Mouse (Mus musculus) embryonic fibroblast, embryonic 13.5 days (primary cell): ENCODE measurements around the gene Gm12248. TPM values are rescaled to one million over a fixed set of nuclear protein-coding genes. Genes with fewer than 3 reads are reported as not detected.

ENCODE experiments used
- H3K27ac ChIP-seq: 2 replicates; pipeline ENCODE4 v1.5.1; 2012; ENCODE audit warnings: low read length, control low read depth, inconsistent platforms; ENCODE audit not compliant: insufficient read depth
- H3K4me1 ChIP-seq: 2 replicates; pipeline ENCODE4 v1.6.1; 2011; ENCODE audit warnings: low read length; ENCODE audit not compliant: control insufficient read depth, insufficient read depth
- H3K4me3 ChIP-seq: 2 replicates; pipeline ENCODE4 v1.5.1; 2011; ENCODE audit warnings: mild to moderate bottlenecking, control low read depth, low read length; ENCODE audit not compliant: insufficient read depth
- CTCF ChIP-seq: IDR thresholded peaks from 2 replicates; pipeline ENCODE4 v1.5.1; 2011; ENCODE audit warnings: mild to moderate bottlenecking, control low read depth, low read length, moderate library complexity, borderline replicate concordance; ENCODE audit not compliant: insufficient read depth
- POLR2A ChIP-seq: IDR thresholded peaks from 2 replicates; pipeline ENCODE4 v1.6.1; 2011; ENCODE audit warnings: low read depth, mild to moderate bottlenecking, control low read depth, low read length, moderate library complexity
- polyA plus RNA-seq: library from polyadenylated mRNA; stranded (reverse); fragments of >200 nt; gene quantifications from 2 replicates; pipeline ENCODE4 v1.2.4, GENCODE M21; 2011; ENCODE audit warnings: low read depth; ENCODE audit not compliant: missing spikeins, insufficient read length

The Gm12248 gene
- not detected in 2 replicates for polyA plus RNA-seq

DNA sequence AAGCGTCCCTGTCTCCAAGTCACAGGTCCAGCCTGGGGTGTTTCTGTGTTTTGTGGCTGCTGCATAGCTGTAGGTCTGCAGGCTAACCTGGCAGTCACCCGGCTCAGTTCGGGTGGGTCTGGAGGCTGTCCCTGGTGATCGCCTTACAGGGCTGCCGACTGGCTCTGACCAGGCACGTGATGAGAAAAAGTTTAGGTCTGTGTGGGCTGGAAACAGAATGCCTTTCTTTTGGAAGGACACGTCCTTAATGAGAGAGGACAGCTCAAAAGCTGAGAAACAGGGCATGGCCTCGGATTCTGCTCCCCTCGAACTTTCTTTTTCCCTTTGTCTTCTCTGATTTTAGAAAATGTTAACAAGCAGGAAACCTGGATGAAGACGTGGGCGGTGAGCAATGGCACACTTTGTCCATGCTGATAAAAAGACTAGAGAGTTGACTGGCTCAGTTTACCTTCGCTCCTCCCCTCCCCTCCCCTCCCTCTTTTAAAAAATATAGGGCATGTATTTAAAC is at the start of gene Gm12248:
Gm12248 (minus strand) TSS at position 114 of the 508 bp plus-strand sequence.
- TF ChIP-seq POLR2A = 0 out of 2 replicates have a peak, but pooled peaks have one; percentile 32
- no peak for TF ChIP-seq CTCF
- Histone ChIP-seq H3K27ac (no peak within 1 kb of the TSS), H3K4me1 (0 out of 2 replicates have a peak, but pooled peaks cover 5% of the 10 kb centered on the region), H3K4me3 (peak within 1 kb of the TSS; percentile 5; the same call in 1 of the 2 replicates)

DNA sequence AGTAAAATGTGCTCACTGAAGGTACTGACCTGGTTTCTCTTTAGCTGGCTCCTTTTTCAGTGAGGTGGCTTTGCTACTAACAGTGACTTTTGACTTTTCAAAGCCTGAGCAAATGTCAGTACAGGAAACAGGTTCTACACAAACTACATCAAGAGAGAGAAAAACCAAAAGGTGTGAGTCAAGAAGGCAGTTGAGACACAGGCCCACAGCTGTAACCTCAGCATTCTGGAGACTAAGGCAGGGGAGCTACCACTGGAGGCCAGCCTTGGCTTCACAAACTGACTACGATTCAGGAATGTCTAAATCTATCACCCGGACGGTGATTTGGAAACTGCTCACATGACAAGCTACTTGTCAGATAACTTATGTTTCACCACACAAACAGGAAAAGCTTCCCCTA is 46.5 kb upstream of the Gm12248 start:
- no peaks in the 10 kb centered on the region for H3K4me1 ChIP-seq
- TF ChIP-seq POLR2A = no peak
- TF ChIP-seq CTCF = no peak
- H3K27ac ChIP-seq = no peak overlapping the region
- no peak overlapping the region for H3K4me3 ChIP-seq

DNA sequence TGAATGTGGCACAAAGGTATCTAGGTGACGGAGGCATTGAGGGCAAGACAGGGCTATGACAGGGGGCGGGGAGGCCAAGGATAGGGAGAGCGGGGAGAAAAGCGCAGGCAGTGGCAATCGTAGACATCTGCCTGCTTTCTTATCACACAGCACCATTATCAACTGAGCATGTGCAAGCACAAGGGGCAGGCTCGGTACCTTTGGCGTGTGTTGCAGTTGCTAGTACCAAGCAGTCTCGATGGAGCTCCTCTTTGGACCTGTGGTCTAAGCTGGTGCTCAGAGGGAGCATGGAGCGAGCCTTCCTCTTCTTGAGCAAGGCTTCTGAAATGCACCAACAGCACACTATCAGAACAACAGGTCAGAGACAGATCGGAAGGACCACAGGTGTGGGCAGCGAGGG is 45.9 kb upstream of the Gm12248 start:
- no peak for TF ChIP-seq POLR2A
- TF ChIP-seq CTCF = no peak
- Histone ChIP-seq H3K4me1 (no peaks in the 10 kb centered on the region), H3K27ac (no peak overlapping the region), H3K4me3 (no peak overlapping the region)

DNA sequence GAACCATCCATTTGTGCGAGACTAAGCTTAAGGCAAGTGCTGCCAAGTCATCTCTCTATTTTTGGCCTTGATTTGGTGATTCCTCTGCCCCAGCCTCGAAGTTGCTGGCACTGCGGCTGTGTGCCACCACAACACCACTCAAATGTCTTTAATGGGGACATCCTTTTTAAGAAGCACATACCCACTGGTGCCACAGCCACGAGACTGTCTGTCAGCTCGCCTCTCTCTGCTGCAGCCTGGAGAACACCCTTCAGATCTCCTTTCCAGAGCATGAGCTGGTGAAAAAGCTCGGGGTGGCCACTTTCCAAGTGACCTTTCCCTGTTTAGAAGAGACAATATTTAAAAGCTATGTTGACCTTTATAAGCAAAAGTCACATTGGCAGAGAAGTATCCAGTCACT is 43.7 kb upstream of the Gm12248 start:
- no peak for TF ChIP-seq CTCF
- TF ChIP-seq POLR2A = no peak
- no peaks in the 10 kb centered on the region for H3K4me1 ChIP-seq
- no peak overlapping the region for H3K4me3 ChIP-seq
- H3K27ac ChIP-seq = no peak overlapping the region

DNA sequence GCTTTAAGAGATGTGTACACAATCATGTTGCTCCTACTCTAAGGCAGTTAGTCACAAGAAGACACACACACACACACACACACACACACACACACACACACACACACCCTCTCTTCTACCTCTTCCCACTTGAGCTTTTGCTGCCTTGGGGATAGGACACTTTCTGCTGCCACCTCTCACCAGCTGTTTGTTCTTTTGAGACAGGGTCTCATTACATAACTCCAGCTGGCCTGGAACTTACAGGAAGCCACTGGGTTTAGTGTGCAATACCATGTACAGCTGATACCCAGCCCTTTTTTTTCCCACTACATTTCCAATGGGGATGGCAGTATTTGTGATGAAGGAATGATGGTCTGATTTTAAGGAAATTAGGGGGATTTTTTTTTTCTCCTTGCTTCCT is 42.4 kb upstream of the Gm12248 start:
- no peak overlapping the region for H3K27ac ChIP-seq
- H3K4me3 ChIP-seq = no peak overlapping the region
- H3K4me1 ChIP-seq = no peaks in the 10 kb centered on the region
- TF ChIP-seq POLR2A (no peak), CTCF (no peak)

DNA sequence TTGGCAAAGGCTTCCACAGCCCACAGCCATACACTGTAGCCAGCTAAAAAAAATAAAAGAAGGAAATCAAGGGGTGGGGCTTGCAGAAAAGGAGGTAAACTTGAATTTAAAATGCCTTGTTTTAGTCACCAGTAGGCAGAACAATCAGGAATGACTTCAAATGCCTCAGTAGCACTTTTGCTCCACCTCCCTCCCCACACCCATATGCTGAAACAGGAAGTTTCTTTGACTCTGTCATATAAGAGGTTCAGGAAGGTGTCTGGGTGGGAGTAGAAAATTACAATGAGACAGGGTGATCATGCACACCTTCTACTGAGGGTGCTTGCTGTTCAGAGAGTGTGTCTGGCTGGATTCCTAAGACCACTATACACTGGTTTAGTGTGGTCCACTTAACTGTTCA is 41.9 kb upstream of the Gm12248 start:
- H3K4me3 ChIP-seq = no peak overlapping the region
- H3K27ac ChIP-seq = no peak overlapping the region
- H3K4me1 ChIP-seq = no peaks in the 10 kb centered on the region
- no peak for TF ChIP-seq CTCF

DNA sequence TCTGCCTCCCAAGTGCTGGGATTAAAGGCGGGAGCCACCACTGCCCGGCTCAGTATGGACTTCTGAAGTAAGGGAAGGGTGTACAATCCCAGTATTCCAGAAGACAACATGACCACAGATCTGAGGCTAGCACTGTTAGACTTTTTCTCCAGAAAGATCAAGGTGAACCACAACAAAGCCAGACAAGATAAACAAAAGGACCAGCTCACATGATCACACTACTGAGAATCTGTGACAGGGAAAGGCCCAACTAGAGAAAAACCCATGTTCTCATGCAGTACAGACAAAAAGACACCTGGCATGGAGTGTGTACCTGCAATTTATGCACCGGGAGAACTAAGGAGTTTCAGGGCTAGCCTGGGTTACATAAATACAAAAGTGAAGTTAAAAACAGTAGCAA is 39.1 kb upstream of the Gm12248 start:
- no peak for TF ChIP-seq CTCF
- H3K27ac ChIP-seq = no peak overlapping the region
- no peak overlapping the region for H3K4me3 ChIP-seq
- H3K4me1 ChIP-seq = no peaks in the 10 kb centered on the region

DNA sequence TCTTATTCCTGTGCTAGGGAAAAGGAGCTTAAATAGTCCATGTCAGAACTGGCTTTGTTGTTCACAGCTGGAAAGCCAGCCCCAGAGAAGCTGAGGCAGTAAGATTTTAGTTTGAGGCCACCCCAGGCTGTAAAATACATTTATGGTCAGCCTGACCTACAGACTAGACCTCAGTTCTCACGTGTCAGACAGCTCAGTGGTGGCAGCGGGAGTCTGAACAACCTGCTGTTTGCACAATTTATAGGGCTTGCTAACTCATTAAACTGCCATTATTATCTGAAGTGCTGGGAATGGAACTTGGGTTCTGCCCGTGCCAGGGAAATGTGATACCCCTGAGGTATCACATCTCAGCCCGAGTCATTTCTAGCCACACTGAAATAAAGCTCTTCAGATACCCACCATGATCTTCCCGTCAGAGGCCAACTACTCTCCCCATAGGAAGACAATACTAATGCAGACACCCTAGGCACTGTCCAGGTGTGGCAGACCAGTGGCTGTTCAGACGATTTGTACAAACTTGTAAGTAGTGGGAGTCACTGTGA is 36.4 kb upstream of the Gm12248 start:
- Histone ChIP-seq H3K4me1 (no peaks in the 10 kb centered on the region), H3K27ac (no peak overlapping the region), H3K4me3 (no peak overlapping the region)
- TF ChIP-seq POLR2A (no peak), CTCF (no peak)

DNA sequence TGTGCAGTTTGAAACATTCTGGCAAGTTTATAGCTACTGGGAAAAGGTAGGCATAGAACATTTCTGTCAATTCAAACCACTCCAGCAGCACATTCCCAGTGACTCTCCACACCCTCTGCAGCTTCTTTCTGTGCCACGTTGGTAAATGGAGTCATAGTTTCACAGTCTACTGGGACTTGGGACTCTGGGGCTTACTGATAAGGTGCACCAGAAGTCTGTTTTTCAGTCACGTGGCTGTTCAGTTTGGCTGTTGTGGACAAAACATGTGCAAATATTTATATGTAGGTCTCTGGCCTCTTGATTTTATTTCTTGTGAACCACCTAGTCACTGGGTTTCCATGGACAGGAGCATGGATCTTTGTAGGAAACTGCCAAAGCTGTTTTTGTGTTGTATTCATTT is 34.6 kb upstream of the Gm12248 start:
- H3K4me3 ChIP-seq = no peak overlapping the region
- no peak overlapping the region for H3K27ac ChIP-seq
- no peaks in the 10 kb centered on the region for H3K4me1 ChIP-seq
- no peak for TF ChIP-seq POLR2A
- TF ChIP-seq CTCF = no peak

DNA sequence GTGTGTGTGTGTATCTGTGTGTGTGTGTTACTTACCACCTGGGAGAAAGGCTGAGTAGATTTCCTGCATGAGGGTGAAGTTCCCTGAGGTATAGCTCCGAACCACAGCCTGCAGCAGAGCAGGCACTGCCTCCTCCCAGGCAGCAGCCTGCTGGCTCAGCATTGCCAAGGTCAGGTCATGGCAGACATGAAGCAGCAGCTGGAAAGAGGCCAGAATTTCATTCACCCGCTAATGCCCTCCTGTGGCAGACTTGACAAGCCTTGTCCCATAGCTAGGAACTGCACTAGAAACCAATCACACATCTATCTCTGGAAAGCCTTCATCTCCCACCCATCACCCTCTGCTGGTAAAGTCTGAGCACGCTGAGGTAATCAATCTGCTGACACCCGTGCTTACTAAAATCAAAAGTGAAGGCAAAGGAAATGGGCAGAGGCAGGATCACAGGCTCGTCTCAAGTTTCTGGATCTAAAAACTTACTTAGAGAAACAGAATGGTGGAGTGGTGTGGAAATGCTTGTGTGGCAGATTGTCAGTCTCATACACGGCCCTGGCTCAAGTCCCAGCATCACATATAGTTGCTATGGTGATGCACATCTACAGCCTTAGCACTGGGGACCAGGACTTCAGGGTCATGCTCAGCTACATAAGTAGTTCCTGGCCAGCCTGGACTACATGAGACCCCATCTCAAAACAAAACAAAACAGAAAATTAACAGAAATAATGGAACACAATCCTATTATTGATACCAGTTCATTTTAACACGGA is 33.6 kb upstream of the Gm12248 start:
- H3K27ac ChIP-seq = no peak overlapping the region
- no peak overlapping the region for H3K4me3 ChIP-seq
- no peaks in the 10 kb centered on the region for H3K4me1 ChIP-seq
- no peak for TF ChIP-seq CTCF
- TF ChIP-seq POLR2A = no peak
